Mouse (Mus musculus) bone marrow, adult 2 months (tissue): ENCODE results near the gene Nmur1.
"Not testable (repeated sequence)": the region's sequence is repeated elsewhere in the genome, so short reads cannot be mapped to it uniquely, and the experiment has no call there.

Experiments used
- CTCF ChIP-seq: fragments of 200-500 bp; IDR thresholded peaks from 2 replicates; pipeline ENCODE4 v1.5.1; 2011; ENCODE audit warnings: low read length, control low read depth; ENCODE audit not compliant: control insufficient read depth, insufficient read depth
- POLR2A ChIP-seq: fragments of 200-500 bp; IDR thresholded peaks from 2 replicates; pipeline ENCODE4 v1.6.1; 2011; ENCODE audit warnings: low read depth, mild to moderate bottlenecking, control low read depth, low read length, borderline replicate concordance; ENCODE audit not compliant: control insufficient read depth

- TF ChIP-seq CTCF, POLR2A: not testable (repeated sequence)
Observed at GRCm38 (mm10) chr1:86341096-86341495, 84.9 kb downstream of the Nmur1 start.
